Mouse (Mus musculus) gastrocnemius, adult 8-10 months (tissue): ENCODE measurements around the gene App. TPM values are rescaled to one million over a fixed set of nuclear protein-coding genes. Genes with fewer than 3 reads are reported as not detected.

Experiments used
- DNase-seq, 2 experiments: peaks; one replicate each; pipeline ENCODE4 v3.0.0; 2022; ENCODE audit warnings: low spot score in 2 of 2
- total RNA-seq, 4 experiments: library from RNA; stranded (reverse); gene quantifications; 2 replicates each; pipeline ENCODE4 v1.2.4; 2022

App gene
- total RNA-seq, 4 experiments from 2014 or later = 55.2 to 84.5 (median 64.2) TPM

- DNase-seq = no peak
Measured at GRCm38 (mm10) chr16:84983428-84983827, 190.1 kb downstream of the App start.

GRCm38 (mm10) chr16:84982589-84982988, 191.0 kb downstream of the App start:
- DNase-seq = no peak

- no peak for DNase-seq
Measured at GRCm38 (mm10) chr16:84978589-84978988, 195.0 kb downstream of the App start.

GRCm38 (mm10) chr16:84974176-84974518, 199.4 kb downstream of the App start:
- DNase-seq = no peak

- DNase-seq = no peak
Measured at GRCm38 (mm10) chr16:84973446-84974175, 200.0 kb downstream of the App start.

GRCm38 (mm10) chr16:84971535-84972330, 201.8 kb downstream of the App start:
- no peak for DNase-seq

GRCm38 (mm10) chr16:84969026-84969425, 204.5 kb downstream of the App start:
- no peak for DNase-seq

- DNase-seq = no peak
Measured at GRCm38 (mm10) chr16:84966983-84967382, 206.6 kb downstream of the App start.

- DNase-seq = no peak
Measured at GRCm38 (mm10) chr16:84966096-84966495, 207.5 kb downstream of the App start.

GRCm38 (mm10) chr16:84963960-84964359, 209.6 kb downstream of the App start:
- DNase-seq = no peak

- no peak for DNase-seq
Measured at GRCm38 (mm10) chr16:84963527-84963926, 210.0 kb downstream of the App start.

GRCm38 (mm10) chr16:84957253-84957652, 216.3 kb downstream of the App start:
- DNase-seq = no peak

- DNase-seq = no peak
Measured at GRCm38 (mm10) chr16:84956690-84957089, 216.9 kb downstream of the App start.

GRCm38 (mm10) chr16:84955840-84956239, 217.7 kb downstream of the App start:
- no peak for DNase-seq

- DNase-seq = peak; percentile 69 to 74
Measured at GRCm38 (mm10) chr16:84955204-84955839, 218.2 kb downstream of the App start.

GRCm38 (mm10) chr16:84931024-84931423, 242.5 kb downstream of the App start:
- no peak for DNase-seq

GRCm38 (mm10) chr16:84927827-84928226, 245.7 kb downstream of the App start:
- no peak for DNase-seq

GRCm38 (mm10) chr16:84919649-84920308, 253.8 kb downstream of the App start:
- no peak for DNase-seq

- no peak for DNase-seq
Measured at GRCm38 (mm10) chr16:84919087-84919486, 254.5 kb downstream of the App start.

- no peak for DNase-seq
Measured at GRCm38 (mm10) chr16:84916772-84917171, 256.8 kb downstream of the App start.

- DNase-seq = no peak
Measured at GRCm38 (mm10) chr16:84911477-84912165, 261.9 kb downstream of the App start.
